Mouse (Mus musculus) kidney, postnatal 4 days (tissue): ENCODE data around the gene Dcaf17.

ENCODE experiments used
- DNase-seq, 2 experiments: peaks; one replicate each; pipeline ENCODE4 v3.0.0; 2021; ENCODE audit warnings: mixed read lengths in 2 of 2

The Dcaf17 gene

DNA sequence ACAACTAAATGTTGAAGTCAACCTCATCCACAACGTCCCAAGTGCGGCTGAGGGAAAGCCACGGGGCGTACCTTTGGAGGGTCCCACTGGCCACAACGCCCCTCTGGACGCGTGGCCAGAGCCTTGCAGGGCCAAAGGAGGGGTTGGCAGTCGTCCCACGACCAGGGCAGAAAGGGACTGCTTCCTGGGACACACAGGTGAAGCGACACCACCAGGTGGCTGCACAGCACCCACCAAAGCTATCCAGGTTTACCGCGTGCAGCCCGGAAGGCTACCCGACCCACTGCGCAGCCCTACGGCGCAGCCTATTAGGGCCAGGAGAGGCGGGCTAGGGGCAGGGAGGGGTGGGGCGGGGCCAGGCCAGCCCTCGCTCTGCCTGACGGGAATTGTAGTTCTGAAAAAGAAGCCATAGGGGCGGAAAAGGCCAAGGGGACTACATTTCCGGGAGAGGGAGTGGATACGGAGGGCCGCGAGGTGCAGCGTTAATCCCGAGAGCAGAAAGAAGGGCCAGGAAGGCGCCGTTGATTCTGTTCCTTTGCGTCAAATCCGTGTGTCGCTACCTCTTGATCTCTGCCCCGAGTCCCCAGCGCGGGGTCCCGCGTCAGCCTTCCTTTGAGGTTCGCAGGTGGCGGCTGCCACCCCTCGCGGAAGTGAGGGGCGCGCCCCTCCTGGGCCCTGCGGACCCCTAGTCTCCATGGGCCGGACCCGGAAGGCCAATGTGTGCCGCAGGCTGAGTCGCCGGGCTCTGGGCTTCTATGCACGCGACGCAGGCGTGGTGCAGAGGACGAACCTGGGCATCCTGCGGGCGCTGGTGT, at the start of gene Dcaf17, which contains the start of gene Mettl8:
TSS of gene Dcaf17 (plus strand) at position 29 of the 815 bp plus-strand sequence.
TSS of gene Mettl8 (minus strand) at position 284 of the 815 bp plus-strand sequence.
- peak; percentile 95 to 96 for DNase-seq

DNA sequence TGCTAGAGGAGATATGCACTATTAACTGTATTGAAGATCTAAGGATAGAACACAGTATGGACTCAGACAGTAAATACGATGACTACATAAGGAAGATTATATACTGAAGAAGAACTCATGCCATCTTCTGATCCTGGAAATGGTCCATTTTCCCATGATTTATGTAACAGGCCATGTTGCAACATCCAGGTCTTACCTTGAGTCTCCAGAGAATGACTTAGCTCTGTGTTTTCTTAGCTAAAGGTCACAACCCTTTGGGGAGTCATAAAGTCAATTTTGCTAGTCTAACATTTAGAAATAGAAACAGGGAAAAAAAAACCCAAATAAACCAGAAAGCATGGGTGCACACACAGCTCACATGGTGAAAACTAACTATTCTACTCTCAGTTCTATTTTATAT, 43.3 kb upstream of the Dcaf17 start:
- no peak for DNase-seq

DNA sequence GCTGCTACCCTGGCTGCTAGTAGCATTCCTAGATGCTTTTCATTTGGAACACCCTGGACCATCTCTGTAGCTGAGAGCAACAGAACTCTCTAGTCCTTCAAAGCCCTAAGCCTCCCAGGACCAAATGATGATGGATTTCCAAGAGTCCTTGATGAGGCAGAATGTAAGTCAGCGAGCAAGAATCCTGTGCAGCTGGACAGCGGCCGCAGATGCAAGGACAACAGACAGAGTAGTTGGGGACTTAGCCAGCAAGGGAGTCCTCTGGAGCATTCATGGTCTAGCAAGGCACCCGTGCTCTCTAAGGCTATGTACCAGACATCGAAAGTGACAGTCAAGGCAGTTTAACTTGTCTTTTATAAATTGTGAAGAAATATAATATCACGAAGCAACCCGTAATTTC, 41.6 kb upstream of the Dcaf17 start:
- no peak for DNase-seq

DNA sequence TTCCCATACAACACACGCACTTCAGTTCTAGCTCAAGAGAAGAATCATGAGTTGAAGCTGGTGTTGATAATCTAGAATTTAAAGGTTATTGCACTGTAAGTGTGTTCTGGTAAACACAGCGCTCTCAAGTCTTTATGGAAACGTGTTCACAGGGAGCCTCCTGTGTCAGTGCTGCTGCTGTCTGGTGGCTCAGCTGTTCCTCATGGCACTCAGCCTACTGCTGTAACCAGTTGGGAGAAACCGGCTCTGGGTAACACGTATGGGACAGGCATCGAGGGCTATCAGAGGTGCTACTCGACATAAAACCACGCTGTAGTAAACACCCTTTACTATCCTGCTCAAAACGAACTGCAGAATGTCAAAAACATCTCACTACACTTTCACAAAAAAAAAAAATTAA, 35.9 kb upstream of the Dcaf17 start:
- no peak for DNase-seq

DNA sequence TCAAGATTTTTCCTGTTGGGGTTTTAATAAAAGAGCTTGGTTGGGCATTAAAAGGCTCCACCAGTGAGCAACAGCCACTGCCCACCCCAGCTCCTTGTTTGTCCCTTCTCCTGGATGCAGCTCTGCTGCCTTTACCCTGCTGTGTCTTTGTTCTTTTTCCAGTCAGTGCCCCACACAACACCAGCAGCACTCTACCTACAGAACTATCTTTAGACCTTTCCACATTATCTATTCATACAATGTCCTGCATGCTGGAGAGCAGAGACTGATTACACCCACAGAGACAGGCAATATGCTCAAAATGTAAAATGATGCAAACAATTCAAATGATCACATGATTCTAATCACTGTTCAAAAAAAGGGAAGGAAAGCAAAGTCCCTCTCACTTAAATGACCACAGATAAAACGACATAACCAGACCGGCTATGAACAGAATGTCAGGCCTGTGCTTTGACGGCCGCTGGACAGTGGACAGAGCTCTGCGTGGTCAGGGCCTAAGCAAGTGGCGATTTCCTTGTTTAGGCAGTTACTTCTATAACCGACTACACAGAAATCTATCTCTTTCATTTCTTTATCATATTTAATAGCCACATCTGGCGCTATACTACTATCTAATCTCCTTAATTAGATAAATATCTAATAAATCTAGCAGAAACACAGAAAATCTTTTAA, 35.3 kb upstream of the Dcaf17 start:
- DNase-seq: no peak

DNA sequence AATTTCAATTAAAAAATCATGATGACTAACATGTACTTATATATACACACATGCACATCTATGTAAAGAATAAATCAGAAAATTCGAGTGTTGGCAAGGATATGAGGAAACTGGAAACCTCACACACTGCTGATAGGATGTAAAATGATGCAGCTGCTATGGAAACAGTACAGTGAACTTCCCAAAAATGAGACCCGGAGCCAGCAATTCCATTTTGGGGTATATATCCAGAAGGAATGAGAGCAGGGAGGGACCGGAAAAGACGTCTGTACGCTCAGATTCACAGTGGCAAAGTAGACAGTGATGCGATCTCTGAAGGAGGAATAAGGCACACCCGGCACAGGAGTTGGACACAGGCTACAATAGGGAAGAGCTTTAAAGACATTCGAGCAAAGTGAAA, 34.5 kb upstream of the Dcaf17 start:
- DNase-seq: no peak

DNA sequence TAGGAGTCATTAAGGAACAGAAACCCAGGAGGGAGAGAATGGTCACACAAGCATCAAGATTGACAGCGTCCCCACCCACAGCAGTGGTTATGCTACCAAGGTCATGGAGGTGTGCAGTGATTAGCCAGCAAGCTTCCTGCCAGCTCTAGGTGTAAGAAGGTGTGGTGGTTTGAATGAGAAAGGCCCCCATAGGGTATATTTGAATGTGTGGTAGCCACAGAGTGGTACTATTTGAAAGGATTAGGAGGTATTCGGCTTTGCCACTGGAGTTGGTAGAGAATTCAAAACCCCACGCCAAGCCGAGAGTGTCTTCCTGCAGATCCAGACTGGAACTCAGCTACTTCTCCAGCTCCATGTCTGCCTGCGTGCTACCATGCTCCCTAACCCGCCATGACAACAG, 32.1 kb upstream of the Dcaf17 start:
- no peak for DNase-seq

DNA sequence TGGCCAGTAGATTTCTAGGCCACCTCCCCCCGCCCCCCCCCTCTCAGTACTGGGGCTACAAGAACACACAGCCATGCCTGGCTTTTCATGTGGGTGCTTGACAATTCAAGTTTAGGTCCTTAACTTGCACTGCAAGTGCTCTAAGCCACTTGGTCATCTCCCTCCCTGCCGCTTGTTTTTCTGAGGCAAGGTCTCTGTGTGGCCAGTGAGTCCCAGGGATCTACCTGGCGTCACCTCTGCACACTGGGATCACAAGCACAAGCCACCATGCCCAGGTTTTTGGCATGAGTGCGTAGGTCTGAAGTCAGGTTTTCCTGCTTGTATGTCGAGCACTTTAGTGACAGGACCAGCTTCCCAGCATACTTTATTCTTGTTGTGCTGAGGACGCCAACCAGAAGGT, 31.1 kb upstream of the Dcaf17 start:
- DNase-seq: no peak

DNA sequence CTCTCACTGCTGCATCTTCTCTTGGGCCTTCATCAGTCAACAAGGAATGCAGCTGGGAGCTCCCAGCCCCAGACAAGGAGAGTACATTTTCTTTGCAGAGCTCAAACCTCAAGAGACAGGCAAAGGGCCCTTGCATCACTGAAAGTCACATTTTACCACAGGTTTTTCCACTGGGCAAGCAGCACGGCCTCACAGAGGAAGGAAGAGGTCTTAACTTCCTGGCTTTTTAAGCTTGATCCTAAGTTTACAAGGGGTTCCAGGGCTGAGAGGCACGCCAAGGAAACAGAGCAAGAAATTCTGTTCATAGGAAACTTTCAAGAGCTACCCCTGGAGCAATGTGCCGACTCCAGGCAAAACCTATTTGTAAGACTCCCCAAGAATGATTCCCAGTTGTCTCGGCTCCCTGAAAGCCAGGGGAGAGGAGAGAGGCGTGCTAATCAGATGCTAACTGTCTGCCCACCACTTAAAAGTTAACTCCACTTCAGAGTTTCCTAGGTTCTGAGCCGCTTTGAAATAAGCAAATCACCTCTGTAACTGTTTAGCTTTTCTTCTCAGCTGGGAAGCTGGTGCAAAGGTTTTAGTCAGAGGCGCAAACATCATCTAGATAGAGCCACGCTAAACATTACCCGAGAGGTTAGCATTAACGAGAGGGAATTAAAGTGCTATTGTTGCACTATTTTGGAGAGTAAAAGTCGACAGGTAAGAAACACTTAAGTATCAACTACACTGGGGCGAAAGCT, 29.4 kb upstream of the Dcaf17 start:
- DNase-seq: peak in 1 of 2 experiments; percentile 30

DNA sequence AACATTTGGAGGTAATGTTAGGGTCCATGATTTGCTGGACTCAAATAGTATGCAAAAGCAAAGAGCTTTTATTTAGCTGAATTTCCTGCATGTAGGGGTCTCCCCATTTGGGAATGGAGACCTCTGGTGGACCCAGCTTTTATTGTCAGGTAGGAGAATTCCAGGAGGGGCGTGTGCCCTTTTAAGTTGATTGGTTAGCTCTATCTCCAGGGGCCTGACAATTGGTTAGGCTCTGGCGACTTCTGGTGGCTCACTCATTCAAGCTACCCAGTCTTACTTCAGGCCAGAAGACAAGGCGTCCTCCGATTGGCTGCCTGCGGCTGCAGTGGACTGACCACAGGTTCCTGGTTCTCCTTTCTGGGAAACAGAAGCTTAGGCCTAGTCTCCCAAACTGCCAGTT, 28.3 kb upstream of the Dcaf17 start:
- peak; percentile 36 to 62 for DNase-seq

DNA sequence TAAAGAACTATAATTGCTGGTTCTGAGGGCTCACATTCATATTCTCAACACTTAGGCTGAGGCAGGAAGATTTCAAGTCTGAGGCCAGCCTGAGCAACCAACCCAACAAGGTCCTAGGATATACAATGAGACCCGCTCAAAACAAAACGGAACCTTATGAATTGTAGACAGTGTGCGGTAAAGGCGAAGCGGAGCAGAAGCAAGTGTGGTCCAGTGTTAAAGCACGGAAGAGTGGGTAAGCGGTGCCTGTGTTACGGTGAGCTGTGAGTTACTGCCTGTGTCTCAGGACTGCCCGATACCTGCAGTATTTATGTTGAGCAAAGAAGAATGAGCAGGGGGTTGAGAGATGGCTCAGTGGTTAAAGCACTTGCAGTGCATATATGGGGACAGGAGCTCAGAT, 27.5 kb upstream of the Dcaf17 start:
- DNase-seq: no peak

DNA sequence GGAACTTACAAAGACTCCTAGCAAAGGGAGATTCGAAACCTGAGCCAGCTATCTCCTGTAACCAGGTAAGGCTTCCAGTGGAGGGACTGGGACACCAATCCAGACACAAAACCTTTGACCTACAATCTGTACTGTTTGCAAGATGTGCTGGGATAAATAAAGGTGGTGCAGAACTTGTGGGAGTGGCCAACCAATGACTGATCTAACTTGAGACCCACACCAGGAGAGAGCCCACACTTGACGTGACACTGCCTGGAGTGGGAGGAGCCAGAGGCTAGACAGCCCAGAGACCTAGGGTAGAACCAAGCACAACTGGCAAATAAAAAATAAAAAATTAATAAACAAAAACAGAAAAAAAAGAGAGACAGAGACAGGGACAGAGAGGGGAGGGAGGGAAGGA, 24.5 kb upstream of the Dcaf17 start:
- DNase-seq: no peak

DNA sequence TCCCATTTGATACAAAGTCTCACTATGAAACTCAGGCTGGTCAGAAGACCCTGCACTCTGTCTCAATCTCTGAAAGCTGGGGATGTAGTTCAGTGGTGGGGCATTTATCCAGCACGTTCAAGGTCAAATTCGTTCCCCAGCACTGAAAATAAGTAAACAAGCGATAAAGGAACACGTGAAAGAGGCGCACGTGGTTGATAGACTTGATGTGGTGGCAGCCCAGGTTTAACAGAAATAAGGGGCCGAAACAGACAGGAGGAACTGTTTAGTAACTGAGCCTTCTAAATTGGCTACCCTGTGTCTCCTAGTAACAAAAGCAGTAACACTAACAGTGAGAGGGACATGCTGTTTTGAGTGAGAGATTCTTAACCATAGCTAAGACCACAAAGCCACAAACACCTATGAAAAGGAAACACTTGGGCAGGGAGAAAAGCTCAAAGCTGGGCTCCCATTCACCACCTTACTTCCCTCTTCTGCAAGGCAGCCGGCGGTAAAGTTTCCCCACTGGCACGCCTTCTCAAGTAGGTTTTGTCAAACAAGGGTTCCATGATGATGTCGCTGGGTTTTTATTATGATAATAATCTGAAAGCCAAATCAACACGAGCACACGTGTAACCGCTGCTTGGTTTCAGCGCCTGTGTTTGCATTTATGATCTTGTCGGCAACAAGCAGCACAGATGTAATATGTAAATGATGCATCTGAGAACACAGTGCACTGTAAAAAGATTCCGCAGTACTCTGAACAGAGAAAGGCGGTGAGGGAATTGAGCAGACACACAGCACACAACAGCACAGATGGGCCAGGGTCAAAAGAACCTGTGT, 22.9 kb upstream of the Dcaf17 start:
- no peak for DNase-seq

DNA sequence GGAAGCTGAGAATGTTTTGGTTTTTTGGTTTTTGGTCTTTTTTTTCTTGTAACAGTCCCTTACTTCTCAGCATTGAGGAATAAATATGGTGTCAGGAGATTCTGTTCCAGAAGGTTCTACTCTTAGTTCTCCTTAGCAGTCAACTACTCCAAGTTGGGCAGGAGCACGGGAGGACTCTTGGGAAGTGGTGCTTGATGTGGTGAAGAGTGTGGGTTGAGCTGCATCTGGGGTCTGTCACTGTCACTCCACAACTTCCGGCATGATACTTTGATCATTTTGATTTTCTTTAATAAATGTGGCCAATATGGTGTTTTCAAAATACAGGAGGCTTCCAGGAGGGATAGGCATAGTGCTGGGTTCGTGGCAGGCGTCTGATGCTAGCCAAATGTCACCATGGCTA, 22.1 kb upstream of the Dcaf17 start:
- no peak for DNase-seq

DNA sequence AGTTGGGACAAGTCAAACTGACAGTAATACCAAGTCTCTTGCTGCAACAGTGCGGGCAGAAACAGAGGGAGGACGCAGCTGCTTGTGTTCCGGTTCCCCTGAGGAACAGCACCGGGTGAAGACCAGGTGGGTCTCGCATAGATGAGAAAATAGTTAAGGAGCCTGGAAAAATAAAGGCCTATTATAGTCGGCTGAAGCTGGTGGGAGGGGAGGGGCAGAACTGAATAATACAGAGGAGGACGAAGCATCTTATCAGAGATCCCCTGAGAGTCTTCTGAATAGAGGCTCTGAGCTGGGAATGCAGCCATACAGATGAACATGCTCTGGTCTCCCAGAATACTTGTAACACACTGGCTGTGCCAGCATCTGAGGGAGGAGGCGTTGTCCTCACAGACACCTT, 21.1 kb upstream of the Dcaf17 start:
- no peak for DNase-seq

DNA sequence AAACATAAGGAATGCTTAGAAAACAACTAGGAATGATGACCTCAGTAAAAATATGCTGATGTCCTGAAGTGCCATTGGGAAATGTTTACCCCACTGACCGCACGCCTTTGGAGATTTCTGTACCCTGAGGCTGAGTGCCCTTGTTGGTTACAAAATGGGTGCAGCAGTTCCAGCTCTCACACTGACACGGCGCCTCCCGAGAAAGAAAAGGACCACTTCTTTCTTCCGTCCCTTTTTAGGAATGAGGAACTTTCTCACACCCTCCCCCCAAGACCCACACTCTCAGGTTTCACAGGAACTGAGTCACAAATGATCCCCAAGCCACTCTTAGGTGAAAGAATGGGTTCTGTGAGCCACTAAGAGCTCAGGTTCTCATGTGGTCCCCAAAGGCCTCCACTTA, 17.7 kb upstream of the Dcaf17 start:
- no peak for DNase-seq

DNA sequence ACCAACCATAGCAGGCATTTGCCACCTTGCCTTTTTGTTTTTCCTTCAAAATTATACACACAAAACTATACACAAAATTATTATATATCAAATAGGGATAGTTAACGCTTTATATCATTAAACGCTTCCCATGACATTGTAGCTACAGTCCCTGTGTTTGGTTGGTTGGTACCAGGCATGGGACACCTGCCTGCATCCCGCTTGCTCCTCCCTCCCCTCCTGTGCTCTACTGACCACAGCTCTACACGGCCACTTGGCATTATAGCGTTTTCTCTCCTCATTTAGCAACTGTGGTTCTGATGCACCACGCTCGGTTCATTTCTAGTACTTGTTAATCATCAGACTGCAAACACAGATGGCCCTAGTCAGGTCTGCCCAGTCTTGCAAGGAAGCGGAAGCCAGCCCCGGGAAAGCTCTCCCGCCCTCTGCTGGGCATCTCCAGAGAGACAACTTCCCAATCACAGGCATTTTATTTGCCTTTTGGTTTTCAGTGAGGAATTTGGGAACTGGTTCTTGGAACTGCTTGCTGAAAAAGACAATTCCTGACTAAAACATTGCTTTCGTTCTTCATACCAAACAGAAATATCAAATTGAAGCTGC, 15.5 kb upstream of the Dcaf17 start:
- DNase-seq: peak; percentile 89 to 91

DNA sequence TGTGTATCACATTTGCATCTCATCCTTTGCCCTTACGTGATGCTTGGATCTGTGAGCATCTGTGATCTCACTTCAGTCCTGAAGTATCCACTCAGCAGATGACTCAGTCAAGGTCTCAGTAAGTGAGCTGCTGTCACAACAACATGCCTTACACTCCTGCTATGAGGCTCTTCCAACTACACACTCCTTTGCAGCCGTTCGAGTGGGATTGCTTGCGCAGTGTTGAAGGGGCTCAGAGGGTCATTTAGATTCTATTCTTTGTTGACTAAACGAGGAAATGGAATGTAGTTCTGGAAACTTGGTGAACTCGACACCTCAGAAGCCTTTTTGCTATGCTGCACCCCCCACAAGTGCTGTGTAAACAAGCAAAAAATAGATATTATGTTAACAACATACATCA, 9.0 kb upstream of the Dcaf17 start:
- no peak for DNase-seq

DNA sequence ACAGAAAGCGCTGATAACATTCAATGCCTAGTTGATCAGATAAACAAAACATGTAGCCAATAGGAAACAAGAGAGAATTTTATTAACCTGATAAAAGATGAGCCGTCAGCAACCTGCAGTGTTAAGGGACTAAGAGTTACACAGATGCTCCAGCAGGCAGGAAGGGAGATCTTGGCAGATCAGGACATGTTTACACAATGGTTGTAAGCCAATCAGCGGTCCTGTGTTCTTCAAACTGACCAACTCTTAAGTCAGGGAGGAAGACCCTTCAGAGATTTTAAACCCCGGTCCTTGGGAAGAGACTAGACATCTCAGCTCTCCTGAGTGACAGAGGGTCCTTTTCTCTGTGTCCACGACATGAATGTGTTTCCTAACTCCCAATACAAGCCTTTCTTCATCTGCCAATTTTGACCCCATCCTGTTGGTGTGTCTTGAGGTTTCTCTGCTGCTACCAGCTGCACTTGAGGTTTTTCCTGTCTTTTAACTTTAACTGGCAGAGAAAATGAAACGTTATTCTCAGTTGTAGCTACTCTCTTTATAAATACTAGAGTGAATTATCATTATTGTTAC, 8.3 kb upstream of the Dcaf17 start:
- no peak for DNase-seq

DNA sequence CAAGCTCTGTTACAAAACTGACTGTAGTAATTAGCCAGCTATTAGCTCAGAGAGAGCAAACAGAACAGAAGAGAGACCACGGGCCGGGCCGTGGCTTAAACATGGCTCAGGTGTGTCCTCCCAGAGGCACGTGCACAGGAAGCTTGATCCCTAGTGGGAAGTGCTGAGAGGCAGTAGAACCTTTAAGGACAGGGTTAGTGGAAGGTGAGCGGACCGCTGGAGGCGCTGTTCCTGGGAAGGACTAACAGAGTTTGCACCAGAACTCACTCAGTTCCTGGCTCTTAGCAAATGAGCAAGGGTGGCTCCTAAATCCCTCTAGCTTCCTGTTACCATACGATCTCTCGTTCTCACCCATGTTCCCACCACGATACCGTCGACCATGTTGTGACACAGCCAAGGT, 6.2 kb upstream of the Dcaf17 start:
- no peak for DNase-seq

DNA sequence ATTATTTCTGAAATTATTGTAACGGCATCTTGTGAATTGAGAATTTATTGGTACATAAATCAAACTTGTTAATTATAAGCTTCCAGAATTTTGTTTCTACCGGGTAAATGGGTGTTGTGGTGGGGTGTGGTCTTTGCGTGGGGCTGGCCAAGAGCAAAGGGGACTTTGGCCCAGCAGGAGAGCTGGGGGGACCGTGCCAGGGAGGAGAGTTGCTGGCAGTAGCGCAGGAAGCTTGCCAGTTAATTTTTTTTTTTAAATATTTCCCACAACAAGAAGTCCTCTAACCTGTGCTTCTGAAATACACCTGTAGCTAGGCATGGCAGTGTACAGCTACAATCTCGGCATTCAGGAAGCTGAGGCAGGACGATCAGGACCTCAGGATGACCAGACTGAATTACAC, 4.6 kb upstream of the Dcaf17 start:
- DNase-seq: no peak

DNA sequence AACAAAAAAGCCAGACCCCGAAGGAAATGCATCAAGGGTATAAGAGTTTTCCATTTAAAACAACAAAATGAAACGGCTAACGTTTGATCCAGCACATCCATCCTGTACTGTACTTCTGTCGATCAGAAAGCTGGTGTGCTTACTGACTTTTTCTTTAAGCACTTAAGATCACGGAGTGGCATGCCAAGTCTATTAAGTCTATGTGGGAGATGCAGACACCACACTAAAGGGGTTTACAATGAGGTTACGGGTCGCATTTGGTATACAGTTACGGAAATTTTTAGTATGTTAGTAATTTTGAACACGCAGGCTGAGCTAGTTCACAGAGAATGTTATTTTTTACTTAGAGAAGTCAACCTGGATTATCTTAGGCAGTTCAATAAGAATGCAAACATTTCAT, 412 bp upstream of the Dcaf17 start:
- no peak for DNase-seq
